Mouse (Mus musculus) forebrain, embryonic 16.5 days (tissue): ENCODE measurements at regions not wholly inside any gene's neighbourhood (a gene's known extent, or its start where the extent isn't known, plus 50 kb on each side); places are given as distances from the start of the nearest gene placed in this dataset.
"Not testable (repeated sequence)": the region's sequence is repeated elsewhere in the genome, so short reads cannot be mapped to it uniquely, and the experiment has no call there.

Experiments
- ATAC-seq: fragments of 200-750 bp; cut with Nextera tagmentation; 2 replicates; pipeline ENCODE4 v1.8.0; 2017; ENCODE audit warnings: mild to moderate bottlenecking, moderate library complexity
- H3K27ac ChIP-seq: fragments of 300-500 bp; sonication (generic); 2 replicates; pipeline ENCODE4 v1.5.1; 2014; ENCODE audit warnings: low read length, control low read depth
- H3K27me3 ChIP-seq: fragments of 300-500 bp; sonication (generic); replicated peaks from 2 replicates; pipeline ENCODE4 v1.6.1; 2014; ENCODE audit warnings: low read length; ENCODE audit not compliant: control insufficient read depth, insufficient read depth
- H3K36me3 ChIP-seq: fragments of 300-500 bp; sonication (generic); 2 replicates; pipeline ENCODE4 v1.6.1; 2014; ENCODE audit not compliant: control insufficient read depth, insufficient read depth
- H3K4me1 ChIP-seq: fragments of 300-500 bp; sonication (generic); replicated peaks from 2 replicates; pipeline ENCODE4 v1.6.1; 2014; ENCODE audit warnings: low read length; ENCODE audit not compliant: control insufficient read depth, insufficient read depth
- H3K4me2 ChIP-seq: fragments of 300-500 bp; sonication (generic); 2 replicates; pipeline ENCODE4 v1.6.1; 2014; ENCODE audit warnings: mild to moderate bottlenecking, low read length, control low read depth
- H3K4me3 ChIP-seq: fragments of 300-500 bp; sonication (generic); replicated peaks from 2 replicates; pipeline ENCODE4 v1.5.1; 2014; ENCODE audit warnings: mild to moderate bottlenecking, low read length, control low read depth
- H3K9ac ChIP-seq: fragments of 300-500 bp; sonication (generic); replicated peaks from 2 replicates; pipeline ENCODE4 v1.6.1; 2014; ENCODE audit warnings: low read depth, low read length, control low read depth
- H3K9me3 ChIP-seq: fragments of 300-500 bp; sonication (generic); 2 replicates; pipeline ENCODE4 v1.6.1; 2016; ENCODE audit warnings: low read length; ENCODE audit not compliant: control insufficient read depth
- WGBS: fragments of 180-500 bp; shearing (Covaris S2); extraction: QIAGEN DNeasy Blood & Tissue Kit; methylation state at CpG from one replicate; pipeline ENCODE4 v1.1.7; 2014; 5-methylcytosine and 5-hydroxymethylcytosine counted together

DNA sequence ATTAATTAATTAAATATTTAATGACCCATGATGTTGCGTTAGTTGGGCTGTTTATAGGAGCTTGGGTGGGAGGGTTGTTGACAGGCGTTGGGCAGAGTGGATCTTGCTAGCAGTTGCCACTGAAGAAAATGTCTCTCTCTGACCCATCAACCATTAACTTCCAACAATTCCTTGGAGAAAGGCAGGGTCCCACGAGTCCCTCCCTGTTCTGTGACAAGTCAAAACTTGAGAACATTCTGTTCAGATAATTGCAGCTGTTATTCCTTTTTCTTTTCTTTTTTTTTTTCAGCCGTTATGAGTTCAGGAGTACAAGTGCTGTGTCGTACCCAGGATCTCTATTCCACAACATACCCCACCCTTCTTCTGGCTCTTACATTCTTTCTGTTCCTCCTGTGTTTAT, 59.8 kb upstream of the Tnfrsf21 start:
- 61% methylated on average over 5 of the region's 5 CpGs for WGBS
- no peak for ATAC-seq
- Histone ChIP-seq H3K4me3 (no peak overlapping the region), H3K27me3 (no peaks in the 10 kb centered on the region), H3K4me2 (no peak overlapping the region), H3K9ac (no peak overlapping the region), H3K4me1 (no peaks in the 10 kb centered on the region), H3K9me3 (no peaks in the 10 kb centered on the region), H3K36me3 (no peaks in the 10 kb centered on the region), H3K27ac (no peak overlapping the region)

GRCm38 (mm10) chr17:42954722-42955121, 61.6 kb upstream of the Tnfrsf21 start:
- H3K9me3 ChIP-seq, result no peaks in the 10 kb centered on the region
- WGBS, result 60% methylated on average over 2 of the region's 2 CpGs
- H3K27me3 ChIP-seq, result no peaks in the 10 kb centered on the region
- ATAC-seq, result no peak
- H3K4me2 ChIP-seq, result no peak overlapping the region
- H3K4me3 ChIP-seq, result no peak overlapping the region
- no peak overlapping the region for H3K27ac ChIP-seq
- H3K4me1 ChIP-seq, result no peaks in the 10 kb centered on the region
- H3K36me3 ChIP-seq, result no peaks in the 10 kb centered on the region
- no peak overlapping the region for H3K9ac ChIP-seq

- no peak overlapping the region for H3K27ac ChIP-seq
- H3K9me3 ChIP-seq, result no peaks in the 10 kb centered on the region
- no peak overlapping the region for H3K9ac ChIP-seq
- H3K4me2 ChIP-seq, result no peak overlapping the region
- no peaks in the 10 kb centered on the region for H3K27me3 ChIP-seq
- H3K4me3 ChIP-seq, result no peak overlapping the region
- 94% methylated on average over 2 of the region's 2 CpGs for WGBS
- ATAC-seq, result 0 out of 2 replicates have a peak, but pooled peaks have one; percentile 25
- no peaks in the 10 kb centered on the region for H3K4me1 ChIP-seq
- H3K36me3 ChIP-seq, result no peaks in the 10 kb centered on the region
Measured at GRCm38 (mm10) chr17:42944453-42944852, 68.0 kb upstream of the Cd2ap start.

GRCm38 (mm10) chr17:42943272-42943696, 66.8 kb upstream of the Cd2ap start:
- peak; percentile 90 for ATAC-seq
- no peaks in the 10 kb centered on the region for H3K27me3 ChIP-seq
- no peaks in the 10 kb centered on the region for H3K36me3 ChIP-seq
- H3K27ac ChIP-seq, result no peak overlapping the region
- no peaks in the 10 kb centered on the region for H3K9me3 ChIP-seq
- no peaks in the 10 kb centered on the region for H3K4me1 ChIP-seq
- no peak overlapping the region for H3K9ac ChIP-seq
- no peak overlapping the region for H3K4me3 ChIP-seq
- WGBS, result 11% methylated on average over 9 of the region's 9 CpGs
- peak overlapping the region; percentile 35; the same call in 1 of the 2 replicates for H3K4me2 ChIP-seq

- H3K4me3 ChIP-seq, result no peak overlapping the region
- no peak overlapping the region for H3K4me2 ChIP-seq
- no peak overlapping the region for H3K27ac ChIP-seq
- no peaks in the 10 kb centered on the region for H3K27me3 ChIP-seq
- no peak for ATAC-seq
- H3K4me1 ChIP-seq, result no peaks in the 10 kb centered on the region
- WGBS, result 87% methylated on average over 7 of the region's 7 CpGs
- no peaks in the 10 kb centered on the region for H3K36me3 ChIP-seq
- no peaks in the 10 kb centered on the region for H3K9me3 ChIP-seq
- no peak overlapping the region for H3K9ac ChIP-seq
Measured at GRCm38 (mm10) chr17:42939476-42939875, 63.0 kb upstream of the Cd2ap start.

- Histone ChIP-seq H3K4me2 (no peak overlapping the region), H3K27me3 (no peaks in the 10 kb centered on the region), H3K36me3 (no peaks in the 10 kb centered on the region), H3K4me1 (no peaks in the 10 kb centered on the region), H3K4me3 (no peak overlapping the region), H3K9me3 (no peaks in the 10 kb centered on the region), H3K27ac (no peak overlapping the region), H3K9ac (no peak overlapping the region)
- WGBS, result 81% methylated on average over 1 of the region's 1 CpGs
- ATAC-seq, result no peak
Measured at GRCm38 (mm10) chr17:42938579-42938978, 62.1 kb upstream of the Cd2ap start.

DNA sequence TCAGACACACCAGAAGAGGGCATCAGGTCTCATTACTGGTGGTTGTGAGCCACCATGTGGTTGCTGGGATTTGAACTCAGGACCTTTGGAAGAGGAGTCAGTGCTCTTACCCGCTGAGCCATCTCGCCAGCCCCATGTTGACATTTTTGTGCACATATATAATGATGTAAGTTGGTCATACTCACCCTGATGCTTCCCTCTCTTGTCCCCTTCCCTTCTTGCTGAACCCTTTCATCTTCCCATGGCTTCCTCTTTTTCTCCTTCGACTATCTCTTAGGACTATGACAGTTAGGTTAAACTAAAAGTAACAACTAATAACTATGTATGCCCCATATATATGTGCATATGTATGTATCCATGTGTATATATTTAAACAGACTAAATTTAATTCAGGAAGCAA, 61.0 kb upstream of the Cd2ap start:
- not testable (repeated sequence) for H3K36me3 ChIP-seq, H3K27ac ChIP-seq, H3K4me2 ChIP-seq, ATAC-seq, H3K27me3 ChIP-seq, H3K9me3 ChIP-seq, H3K4me3 ChIP-seq, H3K4me1 ChIP-seq, H3K9ac ChIP-seq
- WGBS, result 94% methylated on average over 3 of the region's 3 CpGs

DNA sequence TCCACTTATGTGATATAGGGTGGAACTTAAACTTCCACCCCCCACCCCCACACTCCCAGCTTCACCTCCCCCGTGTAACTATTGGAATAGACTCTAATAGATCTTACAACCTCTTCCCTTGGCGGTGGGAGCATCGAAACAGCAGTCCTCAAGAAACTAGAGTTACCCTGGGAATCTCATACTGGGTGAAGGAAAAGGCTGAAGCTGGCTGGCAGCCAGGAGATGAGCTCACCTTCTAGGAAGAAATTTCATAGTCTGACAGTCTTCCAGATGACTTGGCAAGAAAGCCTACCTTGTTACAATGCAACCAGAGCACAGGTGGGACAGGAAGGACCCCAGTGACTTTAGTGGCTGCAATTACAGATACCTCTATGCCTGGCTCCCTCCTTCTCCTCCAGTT, 57.6 kb upstream of the Cd2ap start:
- WGBS, result 62% methylated on average over 3 of the region's 3 CpGs
- H3K36me3 ChIP-seq, result no peaks in the 10 kb centered on the region
- no peak overlapping the region for H3K27ac ChIP-seq
- H3K9me3 ChIP-seq, result no peaks in the 10 kb centered on the region
- no peaks in the 10 kb centered on the region for H3K4me1 ChIP-seq
- H3K4me2 ChIP-seq, result no peak overlapping the region
- H3K4me3 ChIP-seq, result no peak overlapping the region
- H3K9ac ChIP-seq, result no peak overlapping the region
- H3K27me3 ChIP-seq, result no peaks in the 10 kb centered on the region
- no peak for ATAC-seq

- Histone ChIP-seq H3K4me3 (no peak overlapping the region), H3K27me3 (no peaks in the 10 kb centered on the region), H3K4me2 (no peak overlapping the region), H3K36me3 (no peaks in the 10 kb centered on the region), H3K4me1 (no peaks in the 10 kb centered on the region), H3K27ac (no peak overlapping the region), H3K9ac (no peak overlapping the region), H3K9me3 (no peaks in the 10 kb centered on the region)
- ATAC-seq, result no peak
- WGBS, result 78% methylated on average over 7 of the region's 7 CpGs
Measured at GRCm38 (mm10) chr17:42933335-42934004, 57.0 kb upstream of the Cd2ap start.

GRCm38 (mm10) chr17:42927320-42927719, 50.9 kb upstream of the Cd2ap start:
- WGBS, result 93% methylated on average over 4 of the region's 4 CpGs

More at GRCm38 (mm10) chr17:42927320-42927719, 50.9 kb upstream of the Cd2ap start:
- no peaks in the 10 kb centered on the region for H3K27me3 ChIP-seq
- no peak for ATAC-seq
- H3K9ac ChIP-seq, result no peak overlapping the region
- no peak overlapping the region for H3K27ac ChIP-seq
- H3K36me3 ChIP-seq, result no peaks in the 10 kb centered on the region
- no peak overlapping the region for H3K4me2 ChIP-seq
- no peaks in the 10 kb centered on the region for H3K4me1 ChIP-seq
- H3K4me3 ChIP-seq, result no peak overlapping the region
- H3K9me3 ChIP-seq, result no peaks in the 10 kb centered on the region
